Mouse (Mus musculus): ENCODE measurements around the gene Wars.
A peak's percentile ranks its signal among the peaks of the same experiment; 100 is the strongest.

Gene Wars

GRCm38 (mm10) chr12:108893715-108894431 lies at the start of gene Wars:
Gene Wars, minus strand, starts transcription at chr12:108894174.
- peak; percentile 92 for DNase-seq (ENCODE audit: low read depth, low spot score)

GRCm38 (mm10) chr12:108942203-108942923 lies 48.4 kb upstream of the Wars start:
- DNase-seq (ENCODE audit: low read depth, low spot score): no peak

DNA sequence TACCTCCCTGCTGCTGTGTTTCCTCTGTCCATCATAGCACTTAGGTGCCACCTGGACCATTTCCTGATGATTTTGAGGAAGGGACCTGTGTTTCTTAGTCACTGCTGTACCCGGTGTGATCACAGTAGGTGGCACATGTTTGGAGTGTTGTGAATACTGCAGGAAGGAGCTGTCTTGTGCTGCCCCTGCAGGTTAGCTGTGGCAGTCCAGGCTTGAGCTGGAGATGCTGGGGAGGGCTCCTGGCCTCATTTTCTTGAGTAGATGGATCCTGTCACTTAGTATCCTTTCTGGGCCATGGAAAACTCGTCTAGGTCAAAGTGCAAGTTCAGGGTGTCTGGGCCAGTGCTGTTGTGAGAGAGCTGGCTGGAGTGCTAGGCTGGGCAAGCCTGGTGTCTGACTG lies 47.3 kb upstream of the Wars start:
- no peak for DNase-seq (ENCODE audit: low read depth, low spot score)

- no peak for DNase-seq (ENCODE audit: low read depth, low spot score)
Observed at GRCm38 (mm10) chr12:108940255-108940654, 46.3 kb upstream of the Wars start.

DNA sequence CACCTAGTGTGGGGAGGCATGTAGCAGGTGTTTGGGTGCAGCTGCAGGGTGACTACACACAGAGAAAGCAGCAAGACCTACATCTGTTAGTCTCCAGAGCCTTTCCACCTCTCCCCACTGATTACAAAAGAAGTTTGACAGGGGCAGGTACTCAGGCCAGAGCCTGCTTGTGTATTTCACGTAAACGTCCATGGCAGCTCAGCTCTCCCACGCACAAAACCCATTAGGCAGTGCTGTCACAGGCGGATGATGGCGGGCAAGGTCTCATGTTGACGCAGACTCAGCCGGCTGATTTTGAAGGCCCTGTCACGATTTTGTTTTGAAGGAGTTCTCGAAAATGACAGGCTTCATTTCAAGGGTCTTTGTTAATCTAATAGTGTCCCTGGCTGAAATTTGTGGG lies 45.3 kb upstream of the Wars start:
- DNase-seq (ENCODE audit: low read depth, low spot score): no peak

GRCm38 (mm10) chr12:108938844-108939243 lies 44.9 kb upstream of the Wars start:
- DNase-seq (ENCODE audit: low read depth, low spot score): no peak

DNA sequence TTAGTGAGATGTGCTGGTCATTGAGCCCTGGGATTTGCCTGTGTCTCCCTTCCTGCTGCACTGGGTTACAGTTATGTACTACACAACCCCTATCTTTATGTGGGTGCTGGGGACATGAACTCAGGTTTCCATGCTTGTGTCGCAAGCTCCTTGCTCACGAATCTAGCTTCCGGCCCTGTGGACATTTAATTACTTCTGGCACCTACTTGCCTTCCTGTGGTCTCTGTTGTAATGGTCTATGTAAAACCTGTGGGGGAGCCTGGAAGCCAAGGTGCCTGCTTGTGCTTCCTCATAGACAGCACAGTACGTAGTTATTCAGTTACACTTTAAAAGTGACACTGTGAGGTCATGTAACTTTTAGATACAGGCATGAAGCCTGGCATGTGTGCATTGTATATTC lies 43.5 kb upstream of the Wars start:
- DNase-seq (ENCODE audit: low read depth, low spot score): no peak

DNA sequence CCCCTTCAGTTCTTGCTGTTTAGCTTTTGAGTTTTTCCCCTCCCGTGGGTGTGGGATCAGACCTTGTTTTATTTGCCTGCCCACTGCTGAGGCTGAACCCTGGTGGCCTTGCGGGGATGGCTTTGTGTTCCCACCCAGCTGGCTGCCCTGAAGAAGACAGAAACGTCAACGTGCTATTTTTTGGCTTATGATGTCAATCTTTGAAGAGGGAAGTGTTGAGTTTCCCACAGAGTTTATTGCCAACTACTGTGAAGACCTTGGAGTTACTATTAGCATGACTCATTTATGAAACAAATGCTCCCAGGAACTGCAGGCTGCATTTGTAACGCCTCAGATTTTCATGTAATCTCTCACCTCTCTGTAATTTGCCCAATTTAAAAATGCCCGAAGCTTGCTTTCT lies 42.9 kb upstream of the Wars start:
- no peak for DNase-seq (ENCODE audit: low read depth, low spot score)

- no peak for DNase-seq (ENCODE audit: low read depth, low spot score)
Observed at GRCm38 (mm10) chr12:108934231-108934630, 40.3 kb upstream of the Wars start.

DNA sequence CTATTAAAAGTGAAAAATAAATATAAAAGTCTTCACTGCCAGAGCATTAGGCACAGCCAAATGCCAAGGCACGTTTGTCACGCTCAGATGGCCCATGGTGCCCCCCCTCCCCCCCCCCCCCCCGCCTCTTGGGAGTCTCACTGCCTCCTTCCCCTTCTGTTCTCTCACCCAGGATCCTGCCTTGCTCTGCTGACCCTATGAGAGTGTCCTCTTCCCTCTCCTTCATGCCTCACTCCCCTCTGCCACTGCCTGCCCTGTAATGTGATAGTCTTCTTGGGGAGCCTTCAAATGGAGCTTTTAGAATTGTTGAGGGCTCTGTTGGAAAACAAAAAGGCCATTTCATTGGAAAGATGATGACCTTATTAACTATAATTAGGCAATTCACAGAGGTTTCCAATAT lies 38.1 kb upstream of the Wars start:
- no peak for DNase-seq (ENCODE audit: low read depth, low spot score)

- DNase-seq (ENCODE audit: low read depth, low spot score): no peak
Observed at GRCm38 (mm10) chr12:108931341-108932053, 37.5 kb upstream of the Wars start.

DNA sequence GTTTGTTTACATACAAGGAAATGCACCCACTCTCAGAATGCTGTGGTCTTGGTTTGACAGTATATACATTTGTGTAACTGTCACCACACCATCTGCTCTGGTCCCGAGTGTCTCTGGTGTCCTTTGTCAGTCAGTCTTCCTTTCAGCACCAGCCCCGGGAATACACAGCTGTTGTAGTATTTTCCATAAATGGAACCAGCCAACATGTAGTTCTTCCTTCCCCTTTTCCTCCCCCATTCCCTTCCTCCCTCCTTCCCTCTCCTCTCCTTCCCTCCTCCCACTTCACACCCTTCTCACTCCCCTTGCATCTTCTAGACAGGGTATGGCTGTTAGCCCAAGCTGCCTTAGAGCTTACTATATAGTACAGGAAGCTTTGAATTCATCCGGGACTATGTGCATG lies 35.5 kb upstream of the Wars start:
- DNase-seq (ENCODE audit: low read depth, low spot score): no peak

DNA sequence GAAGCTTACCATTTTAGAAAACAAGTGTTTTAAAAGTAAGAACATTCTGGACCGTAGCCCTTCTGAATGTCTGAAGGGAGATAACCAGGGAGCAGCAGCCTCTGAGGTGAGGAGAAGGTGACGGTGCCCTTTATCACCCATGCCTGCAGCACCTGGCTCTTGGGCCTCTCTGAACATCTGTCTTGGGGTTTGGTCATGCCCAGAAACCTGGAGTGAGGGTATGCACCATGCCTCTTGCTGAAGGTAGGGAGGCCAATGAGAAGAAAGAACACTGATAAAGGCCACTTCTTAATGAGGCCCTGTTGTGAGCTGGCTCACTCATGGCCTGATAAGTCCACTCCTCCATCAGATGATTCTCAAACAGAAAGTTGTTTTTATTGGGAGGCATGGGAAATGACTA lies 34.3 kb upstream of the Wars start:
- no peak for DNase-seq (ENCODE audit: low read depth, low spot score)

DNA sequence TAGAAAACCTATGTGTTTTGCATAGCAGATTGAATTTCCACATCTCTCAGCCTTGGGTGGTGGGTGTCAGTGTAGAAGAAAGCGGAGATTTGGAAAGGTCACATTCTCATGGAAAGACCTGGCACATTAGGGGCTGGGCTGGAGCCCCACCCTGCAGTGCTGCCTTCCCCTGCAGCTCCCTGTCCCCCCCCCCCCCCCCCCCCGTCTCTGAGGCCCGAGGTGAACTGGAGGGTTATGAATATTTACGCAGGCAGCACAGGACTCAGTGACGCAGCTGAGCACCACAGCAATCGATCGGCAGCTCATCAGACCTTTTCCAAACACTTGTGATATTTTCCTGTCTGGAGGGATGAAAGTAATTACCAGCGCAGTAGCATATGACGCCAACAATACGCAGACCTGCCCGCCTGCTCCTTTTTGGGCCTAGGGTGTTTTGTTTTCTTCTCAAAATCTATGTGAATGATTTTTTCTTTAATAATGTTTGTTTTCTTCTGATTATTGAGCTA lies 32.7 kb upstream of the Wars start:
- no peak for DNase-seq (ENCODE audit: low read depth, low spot score)

DNA sequence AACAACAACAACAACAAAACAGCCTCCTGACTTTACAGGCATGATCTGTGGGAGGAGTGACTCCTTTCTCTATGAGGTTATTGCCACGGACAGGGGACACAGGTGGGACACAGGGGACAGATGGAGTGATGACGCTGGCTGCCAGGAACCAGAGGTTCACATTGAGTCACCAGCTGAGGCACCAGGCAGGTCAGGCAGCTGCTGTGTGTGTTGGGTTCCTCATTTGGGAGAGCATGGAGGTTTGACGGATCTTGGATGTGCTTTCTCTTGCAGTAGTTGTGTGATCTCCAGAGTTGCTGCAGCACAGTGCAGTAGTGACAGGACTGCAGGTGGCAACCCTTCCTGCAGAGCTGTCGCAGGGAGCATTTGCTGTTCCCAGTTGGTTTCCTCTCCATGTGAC lies 24.8 kb upstream of the Wars start:
- no peak for DNase-seq (ENCODE audit: low read depth, low spot score)

DNA sequence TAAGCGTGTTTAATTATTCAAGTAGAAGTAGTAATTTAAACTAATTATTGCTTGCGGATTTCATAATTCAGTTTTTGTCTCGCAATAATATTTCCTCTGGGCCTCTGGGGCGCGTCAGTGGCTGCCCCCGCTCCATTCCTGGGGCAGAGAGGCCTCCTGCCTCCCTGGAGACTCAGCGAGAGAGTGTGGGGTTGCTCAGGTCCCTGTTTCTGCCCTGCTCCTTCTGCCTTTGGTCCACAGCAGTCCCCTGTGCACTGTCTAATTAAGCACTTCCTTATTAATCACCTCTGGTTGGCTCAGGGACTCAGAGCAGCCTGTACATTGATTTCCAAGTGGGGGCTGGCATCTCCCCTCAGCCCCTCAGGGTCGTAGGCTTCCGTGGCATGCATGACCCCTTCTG lies 23.5 kb upstream of the Wars start:
- no peak for DNase-seq (ENCODE audit: low read depth, low spot score)

DNA sequence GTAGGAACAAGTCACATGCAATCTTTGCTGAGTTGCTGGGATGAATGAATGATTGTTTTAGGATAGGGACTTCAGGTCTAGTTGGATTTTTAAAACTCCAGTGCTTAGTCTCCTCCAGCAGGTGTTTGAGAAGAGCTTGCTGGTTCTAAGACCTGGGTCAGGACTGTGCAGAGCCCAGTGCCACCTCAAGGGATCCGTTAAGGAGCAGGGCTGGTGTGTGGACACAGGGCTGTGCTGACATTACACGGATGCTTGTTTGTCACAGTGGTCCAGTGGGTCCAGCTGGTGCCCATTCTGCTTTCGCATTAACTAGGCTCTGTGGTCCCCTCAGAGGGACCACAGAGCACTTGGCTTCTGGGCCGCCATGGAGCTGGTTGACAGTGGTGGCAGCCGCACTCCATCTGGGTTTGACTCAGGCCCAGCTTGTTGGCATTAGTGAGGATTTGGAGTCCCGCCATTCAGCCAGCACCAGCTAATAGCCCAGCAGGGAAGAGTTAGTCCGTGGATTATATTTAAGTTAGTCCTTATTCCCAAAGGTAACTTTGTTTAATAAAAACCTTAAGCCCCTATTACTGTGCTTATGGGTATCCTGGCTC lies 22.6 kb upstream of the Wars start:
- DNase-seq (ENCODE audit: low read depth, low spot score): no peak

DNA sequence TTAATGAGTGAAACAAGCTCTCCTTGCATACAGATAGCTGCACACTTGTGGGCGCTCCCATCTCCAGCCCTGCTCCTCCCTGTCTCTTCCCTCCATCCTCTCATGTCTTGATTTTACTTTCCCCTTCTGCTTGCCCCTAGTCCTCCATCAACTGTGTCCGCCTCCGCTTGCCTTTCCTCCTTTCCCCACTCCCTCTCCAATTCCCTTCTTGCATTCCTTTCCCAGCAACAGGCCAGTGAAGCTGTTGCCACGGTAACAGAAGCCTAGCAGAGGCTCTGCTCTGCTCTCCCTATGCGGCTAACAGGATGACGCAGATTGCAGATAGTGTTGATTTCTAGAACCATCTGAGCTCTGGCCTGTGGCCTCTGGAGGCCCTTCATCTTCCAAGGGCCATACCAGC lies 21.9 kb upstream of the Wars start:
- peak; percentile 64 for DNase-seq (ENCODE audit: low read depth, low spot score)

DNA sequence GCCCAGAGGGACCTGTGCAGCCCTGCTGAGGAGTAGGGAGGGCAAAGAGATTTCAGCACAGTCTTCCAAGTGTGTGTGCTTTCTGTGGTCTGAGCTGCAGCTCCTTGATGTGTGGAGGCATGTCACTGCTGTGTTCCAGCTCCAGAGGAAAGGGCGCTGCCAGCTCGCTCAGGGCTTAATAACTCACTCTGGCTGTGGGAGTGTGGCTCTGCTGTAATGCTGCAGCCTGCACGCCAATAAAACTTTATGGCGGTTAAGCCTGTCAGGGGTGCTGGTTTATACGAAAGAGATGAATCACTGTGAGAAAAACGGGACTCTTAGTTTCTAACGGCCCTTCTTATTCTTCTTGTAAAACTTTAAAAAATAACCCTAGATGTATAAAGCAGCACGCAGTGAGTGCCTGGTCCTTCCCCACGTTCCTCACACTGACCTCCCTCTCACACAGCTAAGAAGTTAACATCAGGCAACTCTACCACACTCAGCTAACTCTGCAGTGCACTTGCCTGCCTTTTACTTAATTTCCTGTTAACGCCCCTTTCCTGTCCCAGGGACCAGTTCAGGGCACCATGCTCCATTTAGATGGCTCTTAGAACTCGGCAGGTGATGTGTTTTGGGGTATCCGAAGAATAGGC lies 20.9 kb upstream of the Wars start:
- DNase-seq (ENCODE audit: low read depth, low spot score): no peak

GRCm38 (mm10) chr12:108914198-108914597 lies 20.2 kb upstream of the Wars start:
- DNase-seq (ENCODE audit: low read depth, low spot score): no peak

- DNase-seq (ENCODE audit: low read depth, low spot score): no peak
Observed at GRCm38 (mm10) chr12:108912442-108912841, 18.5 kb upstream of the Wars start.
